Comparison of ENCODE assay signal across 10 mouse cellular contexts in the genomic region with DNA sequence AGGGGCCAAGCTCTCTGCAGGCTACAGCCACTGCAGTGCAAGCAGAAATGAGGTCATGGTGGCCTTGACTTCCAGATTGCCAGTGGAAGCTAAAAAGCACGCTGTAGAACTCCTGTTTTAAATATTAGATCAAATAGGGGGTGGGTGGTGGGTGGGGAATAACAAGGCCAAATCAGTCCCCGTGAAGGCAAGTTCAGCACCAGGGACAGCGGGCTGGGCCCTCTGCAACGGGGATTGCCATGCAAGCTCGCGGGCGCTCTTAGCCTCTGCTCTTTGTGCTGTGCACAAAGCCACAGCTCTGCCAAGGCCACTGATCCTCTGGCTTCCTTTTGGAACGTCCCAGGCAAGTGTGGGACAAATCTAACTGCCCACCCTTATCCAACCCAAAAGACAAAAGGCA.
DNase-seq lines count a peak whose midpoint lies in the region; ATAC-seq and TF ChIP-seq lines count a peak whose summit lies in the region.
"Had no signal": no experiment of that assay in that cellular context is flagged by ENCODE, and none has a peak within 500 bp of the region (broad histone marks: within the 10 kb centered on the region; RNA-seq: fewer than 3 reads in every experiment).

No protein-coding gene starts in this region.

- TF ChIP-seq CTCF in MEL (IDR thresholded peaks at IDR 0.05 in 2 of 3, conservative IDR thresholded peaks at IDR 0.05 in 1 of 3; ENCODE audit: control insufficient read depth in 1 of 3, insufficient read depth in 1 of 3, low read depth in 2 of 3, low read length in 3 of 3, poor library complexity in 1 of 3, severe bottlenecking in 1 of 3) = no peak
- TF ChIP-seq CTCF in liver, postnatal 0 days (IDR thresholded peaks at IDR 0.05; ENCODE audit: low read depth) = no peak
- TF ChIP-seq CTCF in intestine, postnatal 0 days (IDR thresholded peaks at IDR 0.05; ENCODE audit: low read depth) = no peak

- no peak overlapping the region for H3K9ac ChIP-seq in MEL (ENCODE audit: control insufficient read depth, low read depth, low read length, poor library complexity, severe bottlenecking)
- H3K9ac ChIP-seq in liver, postnatal 0 days (replicated peaks) = no peak overlapping the region
- H3K9ac ChIP-seq in intestine, postnatal 0 days (ENCODE audit: low read depth, low read length) = no peak overlapping the region
- H3K9ac ChIP-seq: kidney, embryonic 15.5 days; lung, embryonic 15.5 days had no signal

- no peak overlapping the region for H3K4me3 ChIP-seq in MEL (ENCODE audit: control insufficient read depth in 1 of 2, insufficient read depth in 1 of 2, low read depth in 2 of 2, low read length in 2 of 2)
- no peak overlapping the region for H3K4me3 ChIP-seq in liver, postnatal 0 days (ENCODE audit: low read depth, low read length)
- H3K4me3 ChIP-seq in intestine, postnatal 0 days (ENCODE audit: low read depth, low read length) = no peak overlapping the region
- H3K4me3 ChIP-seq: kidney, embryonic 15.5 days; lung, embryonic 15.5 days had no signal

- no peak overlapping the region for H3K4me2 ChIP-seq in liver, postnatal 0 days (ENCODE audit: low read depth, low read length)
- H3K4me2 ChIP-seq in intestine, postnatal 0 days (replicated peaks; ENCODE audit: low read depth) = no peak overlapping the region
- H3K4me2 ChIP-seq: kidney, embryonic 15.5 days; lung, embryonic 15.5 days had no signal

- H3K36me3 ChIP-seq in MEL (ENCODE audit: control insufficient read depth in 1 of 2, insufficient read depth in 2 of 2, low read length in 2 of 2) = no peaks in the 10 kb centered on the region
- H3K36me3 ChIP-seq in liver, postnatal 0 days (replicated peaks; ENCODE audit: insufficient read depth, low read length) = no peaks in the 10 kb centered on the region
- H3K36me3 ChIP-seq in intestine, postnatal 0 days (ENCODE audit: control insufficient read depth, insufficient read depth) = no peaks in the 10 kb centered on the region
- H3K36me3 ChIP-seq: kidney, embryonic 15.5 days; lung, embryonic 15.5 days had no signal

- no peak for TF ChIP-seq EP300 in MEL (IDR thresholded peaks at IDR 0.05; ENCODE audit: low read depth in 1 of 2, low read length in 2 of 2)
- no peak for TF ChIP-seq EP300 in liver, postnatal 0 days (IDR thresholded peaks at IDR 0.05; ENCODE audit: low read depth)

- ATAC-seq in liver, postnatal 0 days = no peak
- ATAC-seq in intestine, postnatal 0 days = no peak

- H3K9me3 ChIP-seq in MEL (replicated peaks; ENCODE audit: insufficient read depth, low read length) = no peaks in the 10 kb centered on the region
- H3K9me3 ChIP-seq in liver, postnatal 0 days (ENCODE audit: low read length) = no peaks in the 10 kb centered on the region; the same call in 1 of the 2 replicates
- no peaks in the 10 kb centered on the region for H3K9me3 ChIP-seq in intestine, postnatal 0 days (ENCODE audit: control insufficient read depth)
- H3K9me3 ChIP-seq: kidney, embryonic 15.5 days; lung, embryonic 15.5 days had no signal

- 7% methylated on average over 8 of the region's 8 CpGs for WGBS in liver, postnatal 0 days (ENCODE audit: insufficient replicate concordance)
- WGBS in intestine, postnatal 0 days = 4% methylated on average over 8 of the region's 8 CpGs

- no peak overlapping the region for H3K27ac ChIP-seq in MEL (ENCODE audit: control insufficient read depth, low read depth, low read length)
- no peak overlapping the region for H3K27ac ChIP-seq in liver, postnatal 0 days (ENCODE audit: low read depth)
- H3K27ac ChIP-seq in intestine, postnatal 0 days (ENCODE audit: low read depth, low read length) = no peak overlapping the region
- H3K27ac ChIP-seq: kidney, embryonic 15.5 days; lung, embryonic 15.5 days had no signal

- H3K4me1 ChIP-seq in MEL (ENCODE audit: control insufficient read depth in 1 of 2, insufficient read depth in 2 of 2, low read length in 2 of 2) = no peaks in the 10 kb centered on the region
- H3K4me1 ChIP-seq in liver, postnatal 0 days (ENCODE audit: insufficient read depth) = no peaks in the 10 kb centered on the region
- no peaks in the 10 kb centered on the region for H3K4me1 ChIP-seq in intestine, postnatal 0 days (replicated peaks; ENCODE audit: control insufficient read depth, insufficient read depth, low read length)
- H3K4me1 ChIP-seq: kidney, embryonic 15.5 days; lung, embryonic 15.5 days had no signal

- TF ChIP-seq RAD21 in MEL (IDR thresholded peaks at IDR 0.05; ENCODE audit: low read depth, low read length) = no peak

- DNase-seq in kidney, postnatal 10 days = peak; percentile 70
- DNase-seq in kidney, adult 18-20 months = no peak
- DNase-seq in MEL (ENCODE audit: low read depth, low spot score) = peak; percentile 2
- peak; percentile 69 for DNase-seq in adrenal gland, postnatal 14 days
- peak; percentile 20 for DNase-seq in liver, postnatal 0 days
- DNase-seq in urinary bladder, postnatal 4 days (ENCODE audit: low spot score in 2 of 2) = no peak
- no peak for DNase-seq in c-Kit-positive CD71-positive TER-119-positive erythroid progenitor cells, embryonic 14.5 days (ENCODE audit: low spot score)

- no peaks in the 10 kb centered on the region for H3K27me3 ChIP-seq in MEL (ENCODE audit: control insufficient read depth in 1 of 2, insufficient read depth in 2 of 2, low read length in 2 of 2)
- no peaks in the 10 kb centered on the region for H3K27me3 ChIP-seq in liver, postnatal 0 days (ENCODE audit: insufficient read depth, low read length)
- H3K27me3 ChIP-seq in intestine, postnatal 0 days (replicated peaks; ENCODE audit: control insufficient read depth, insufficient read depth, low read length) = no peaks in the 10 kb centered on the region
- H3K27me3 ChIP-seq: kidney, embryonic 15.5 days; lung, embryonic 15.5 days had no signal

- TF ChIP-seq POLR2A in MEL (IDR thresholded peaks at IDR 0.05; ENCODE audit: control insufficient read depth in 1 of 2, insufficient read depth in 1 of 2, low read depth in 1 of 2, low read length in 2 of 2, poor library complexity in 1 of 2) = no peak

- H3K79me2 ChIP-seq in MEL (ENCODE audit: control insufficient read depth, insufficient read depth, low read length, poor library complexity) = no peaks in the 10 kb centered on the region

TF ChIP-seq in MEL, 35 proteins besides CTCF, POLR2A, EP300 and RAD21:
- TF ChIP-seq MEF2A (IDR thresholded peaks at IDR 0.05; ENCODE audit: extremely low read depth, insufficient replicate concordance, low read depth, low read length, poor library complexity, severe bottlenecking) = no peak
- no peak for TF ChIP-seq BHLHE40 (IDR thresholded peaks at IDR 0.05; ENCODE audit: borderline replicate concordance, low read depth, low read length)
- TF ChIP-seq POLR2AphosphoS5 (IDR thresholded peaks at IDR 0.05; ENCODE audit: borderline replicate concordance, low read depth, low read length) = no peak
- no peak for TF ChIP-seq JUND (IDR thresholded peaks at IDR 0.05; ENCODE audit: low read depth, low read length)
- no peak for TF ChIP-seq ZC3H11A (IDR thresholded peaks at IDR 0.05; ENCODE audit: low read depth, low read length)
- TF ChIP-seq CHD2 (IDR thresholded peaks at IDR 0.05; ENCODE audit: low read length) = no peak
- no peak for TF ChIP-seq GATA1 (IDR thresholded peaks at IDR 0.05; ENCODE audit: low read depth, low read length)
- TF ChIP-seq ZKSCAN1 (IDR thresholded peaks at IDR 0.05; ENCODE audit: low read depth, low read length) = no peak
- no peak for TF ChIP-seq TBP (IDR thresholded peaks at IDR 0.05; ENCODE audit: low read depth, low read length)

Comparison
In these comparisons a context has a peak if more than half of its experiments do, and no peak if none do; other contexts are left out.
1. DNase-seq: peak in kidney, postnatal 10 days (single experiment), MEL (single experiment), adrenal gland, postnatal 14 days (single experiment) and liver, postnatal 0 days (single experiment); none in kidney, adult 18-20 months (single experiment), urinary bladder, postnatal 4 days (0 of 2) and c-Kit-positive CD71-positive TER-119-positive erythroid progenitor cells, embryonic 14.5 days (single experiment).